Comparison of ENCODE assay signal across 16 mouse cellular contexts in the genomic region with DNA sequence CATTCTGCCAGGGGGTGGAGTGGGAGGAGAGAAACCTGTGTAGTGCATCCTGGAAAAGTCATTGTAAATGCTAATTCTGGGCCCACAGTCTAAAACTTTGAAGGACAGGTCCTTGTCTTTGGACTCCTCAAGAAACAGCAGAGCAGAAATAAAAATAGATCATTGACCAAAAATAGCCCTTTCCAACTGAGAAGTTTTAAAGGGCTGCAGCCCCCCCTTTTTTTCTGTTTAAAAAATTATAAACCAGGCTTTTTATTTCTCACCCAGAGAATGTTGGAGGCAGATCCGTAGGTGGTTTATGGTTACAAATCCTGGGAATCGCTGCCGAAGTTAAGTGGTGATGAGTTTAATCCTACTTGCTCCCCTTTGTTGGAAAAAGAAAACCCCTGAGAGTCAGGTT.
"Had no signal": no experiment of that assay in that cellular context is flagged by ENCODE, and none has a peak within 500 bp of the region (broad histone marks: within the 10 kb centered on the region; RNA-seq: fewer than 3 reads in every experiment).

No protein-coding gene starts in this region.

- H3K4me1 ChIP-seq: liver, embryonic 12.5 days; liver, embryonic 15.5 days; lung, embryonic 15.5 days; megakaryocyte, embryonic 14.5 days had no signal

- H3K27me3 ChIP-seq: liver, embryonic 12.5 days; liver, embryonic 15.5 days; lung, embryonic 15.5 days; megakaryocyte, embryonic 14.5 days; midbrain, embryonic 13.5 days; neural tube, embryonic 13.5 days had no signal

- H3K9me3 ChIP-seq: liver, embryonic 12.5 days; liver, embryonic 15.5 days; lung, embryonic 15.5 days; midbrain, embryonic 10.5 days; midbrain, embryonic 13.5 days; neural tube, embryonic 13.5 days had no signal

- H3K4me3 ChIP-seq: left cerebral cortex, adult 2 months; liver, embryonic 12.5 days; liver, embryonic 15.5 days; lung, embryonic 15.5 days; megakaryocyte, embryonic 14.5 days; midbrain, embryonic 10.5 days; midbrain, embryonic 13.5 days; myocyte; neural tube, embryonic 13.5 days had no signal

- H3K36me3 ChIP-seq: liver, embryonic 12.5 days; liver, embryonic 15.5 days; lung, embryonic 15.5 days; midbrain, embryonic 10.5 days; midbrain, embryonic 13.5 days; neural tube, embryonic 13.5 days had no signal

- H3K9ac ChIP-seq: liver, embryonic 12.5 days; liver, embryonic 15.5 days; lung, embryonic 15.5 days; midbrain, embryonic 13.5 days; neural tube, embryonic 13.5 days had no signal

- ATAC-seq: intestine, postnatal 0 days; liver, embryonic 12.5 days; midbrain, embryonic 13.5 days; midbrain, embryonic 16.5 days had no signal

- H3K27ac ChIP-seq: left cerebral cortex, adult 2 months; liver, embryonic 12.5 days; liver, embryonic 15.5 days; lung, embryonic 15.5 days; midbrain, embryonic 10.5 days; midbrain, embryonic 13.5 days; neural tube, embryonic 13.5 days had no signal

- DNase-seq: layer of hippocampus, postnatal 36 days; lung, adult 18-20 months; lung, postnatal 10 days; lung, postnatal 36 days; thymus, postnatal 36 days had no signal

- H3K4me2 ChIP-seq: liver, embryonic 12.5 days; liver, embryonic 15.5 days; lung, embryonic 15.5 days; midbrain, embryonic 13.5 days; neural tube, embryonic 13.5 days had no signal
